Mouse (Mus musculus): Measurements from ENCODE around the gene Htra3.
A peak's percentile ranks its signal among the peaks of the same experiment; 100 is the strongest.

The Htra3 gene

DNA sequence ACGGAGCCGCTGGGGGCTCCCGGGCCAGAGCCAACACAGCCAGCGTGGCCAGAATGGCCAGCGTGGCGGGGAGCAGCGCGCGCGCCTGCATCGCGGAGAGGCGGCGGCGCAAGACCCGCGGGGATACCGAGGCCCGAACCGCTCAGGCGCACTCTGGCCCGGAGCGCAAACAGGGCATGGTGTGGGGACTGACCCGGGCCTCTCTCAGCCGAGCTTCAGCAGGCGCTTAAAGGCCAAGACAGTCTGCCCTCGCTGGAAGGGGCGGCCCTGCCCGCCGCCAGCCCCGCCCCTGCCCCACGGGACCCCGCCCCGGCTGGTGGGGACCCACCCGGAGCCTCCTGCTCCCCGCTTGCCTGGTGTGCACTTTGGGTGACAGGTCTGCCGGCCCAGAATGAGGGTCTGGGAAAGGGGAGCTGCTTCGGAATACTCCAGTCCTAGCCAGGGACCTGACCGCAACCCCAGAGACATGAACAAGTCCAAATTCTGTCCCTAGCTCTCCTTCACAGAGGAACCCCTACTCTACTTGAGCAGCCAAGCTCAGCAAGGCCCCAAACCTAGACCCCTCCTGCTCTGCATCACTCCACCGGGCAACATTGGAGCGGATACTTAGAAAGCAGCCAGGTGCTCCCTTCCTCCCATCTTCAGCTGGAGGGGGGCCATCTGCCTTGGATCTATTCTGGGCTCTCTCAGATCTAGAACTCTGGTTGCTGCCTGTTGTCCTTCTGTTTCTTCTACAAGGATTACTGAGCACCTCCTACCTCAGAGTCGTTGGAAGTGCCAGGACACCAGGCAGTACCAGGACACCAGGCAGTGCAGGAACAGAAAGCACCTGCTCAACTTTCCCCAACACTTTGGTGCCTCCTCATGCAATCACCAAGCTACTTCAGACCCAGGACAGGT is at the start of gene Htra3:
Htra3 (minus strand) TSS at position 527 of the 900 bp plus-strand sequence.
- no peak for DNase-seq (ENCODE audit: inconsistent ontology term)

GRCm38 (mm10) chr5:35728957-35729460 is 49.4 kb upstream of the Htra3 start:
- peak; percentile 31 for DNase-seq (ENCODE audit: inconsistent ontology term)

GRCm38 (mm10) chr5:35728344-35728956 is 48.9 kb upstream of the Htra3 start:
- no peak for DNase-seq (ENCODE audit: inconsistent ontology term)

GRCm38 (mm10) chr5:35727447-35727846 is 47.9 kb upstream of the Htra3 start:
- DNase-seq (ENCODE audit: inconsistent ontology term): no peak

DNA sequence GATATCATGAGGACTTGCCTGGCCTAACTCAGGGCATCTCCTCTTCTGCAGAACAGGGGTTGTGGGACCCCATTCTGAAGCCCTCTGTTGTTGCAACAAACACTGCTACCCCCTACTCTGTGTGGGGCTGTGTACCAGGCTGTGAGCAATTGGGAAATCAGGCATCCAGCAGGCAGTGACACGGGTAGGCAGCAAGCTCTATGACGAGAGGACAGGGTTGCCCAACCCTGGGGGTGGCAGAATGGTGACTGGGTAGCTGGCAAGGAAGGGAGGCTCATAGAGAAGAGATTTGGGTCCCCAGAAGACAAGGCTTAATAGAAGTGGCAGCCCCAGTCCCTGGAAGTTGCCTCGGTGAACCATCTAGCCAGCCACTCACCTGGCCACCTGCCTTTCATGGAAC is 46.3 kb upstream of the Htra3 start:
- DNase-seq (ENCODE audit: inconsistent ontology term): no peak

GRCm38 (mm10) chr5:35723900-35724299 is 44.3 kb upstream of the Htra3 start:
- DNase-seq (ENCODE audit: inconsistent ontology term): no peak

- DNase-seq (ENCODE audit: inconsistent ontology term): no peak
Measured at GRCm38 (mm10) chr5:35722654-35723053, 43.1 kb upstream of the Htra3 start.

- no peak for DNase-seq (ENCODE audit: inconsistent ontology term)
Measured at GRCm38 (mm10) chr5:35721933-35722332, 42.4 kb upstream of the Htra3 start.

DNA sequence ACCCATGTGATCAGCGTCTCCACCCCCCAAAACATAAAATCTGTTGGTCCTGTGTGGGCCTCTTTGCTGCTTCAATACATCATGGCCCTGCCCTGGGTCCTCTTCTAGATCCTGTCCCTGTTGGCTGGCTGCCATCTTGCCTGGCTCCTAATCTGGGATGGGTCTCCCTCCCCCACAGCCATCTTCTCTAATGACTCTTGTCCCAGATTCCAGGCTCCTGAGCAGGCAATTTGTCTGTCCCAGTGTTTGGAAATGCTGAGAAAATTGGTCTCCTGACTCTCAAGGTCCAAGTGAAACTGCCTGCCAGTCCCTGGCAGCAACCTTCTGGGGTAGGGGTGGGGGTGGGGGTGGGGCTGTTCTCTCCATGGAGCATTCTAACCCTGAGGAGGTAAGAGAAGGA is 40.3 kb upstream of the Htra3 start:
- DNase-seq (ENCODE audit: inconsistent ontology term): peak; percentile 56

GRCm38 (mm10) chr5:35719343-35719742 is 39.8 kb upstream of the Htra3 start:
- no peak for DNase-seq (ENCODE audit: inconsistent ontology term)

- no peak for DNase-seq (ENCODE audit: inconsistent ontology term)
Measured at GRCm38 (mm10) chr5:35718817-35719216, 39.2 kb upstream of the Htra3 start.

DNA sequence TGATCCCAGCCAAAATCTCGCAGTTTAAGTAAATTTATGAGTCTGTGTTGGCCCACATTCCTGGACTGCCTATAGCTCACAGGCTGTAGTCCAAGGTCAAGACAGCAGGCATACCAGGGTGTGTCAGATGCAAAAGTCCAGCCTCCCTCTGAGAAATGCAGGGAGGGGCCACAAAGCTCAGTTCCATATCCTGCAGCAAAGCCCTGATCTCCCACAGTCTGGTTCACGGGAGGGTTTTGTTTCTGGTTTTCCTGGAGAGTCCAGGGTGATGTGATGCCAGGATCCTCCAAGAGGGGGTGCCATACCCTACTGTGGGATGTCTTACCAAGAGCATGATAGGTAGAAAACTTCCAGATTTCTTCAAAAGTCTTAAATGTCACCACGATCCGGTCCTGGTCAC is 38.4 kb upstream of the Htra3 start:
- DNase-seq (ENCODE audit: inconsistent ontology term): peak; percentile 42

DNA sequence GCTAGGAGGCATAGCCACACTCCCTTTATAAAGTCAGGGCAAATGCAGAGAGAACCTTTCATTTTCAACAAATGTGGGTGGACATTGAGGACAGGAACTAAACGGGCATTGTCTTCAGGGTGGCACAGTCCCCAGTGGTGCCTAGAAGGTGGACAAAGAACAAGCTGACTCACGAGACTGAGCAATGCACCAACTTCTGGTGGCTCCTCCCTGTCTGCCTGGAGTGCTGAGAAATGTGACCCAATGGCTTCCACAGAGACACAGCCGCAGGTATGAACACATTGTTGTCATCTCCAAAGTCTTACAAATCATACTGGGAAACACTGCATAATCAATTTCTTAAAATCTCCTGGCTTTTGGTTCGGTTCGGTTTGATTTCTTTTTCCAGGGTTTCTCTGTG is 37.9 kb upstream of the Htra3 start:
- no peak for DNase-seq (ENCODE audit: inconsistent ontology term)

DNA sequence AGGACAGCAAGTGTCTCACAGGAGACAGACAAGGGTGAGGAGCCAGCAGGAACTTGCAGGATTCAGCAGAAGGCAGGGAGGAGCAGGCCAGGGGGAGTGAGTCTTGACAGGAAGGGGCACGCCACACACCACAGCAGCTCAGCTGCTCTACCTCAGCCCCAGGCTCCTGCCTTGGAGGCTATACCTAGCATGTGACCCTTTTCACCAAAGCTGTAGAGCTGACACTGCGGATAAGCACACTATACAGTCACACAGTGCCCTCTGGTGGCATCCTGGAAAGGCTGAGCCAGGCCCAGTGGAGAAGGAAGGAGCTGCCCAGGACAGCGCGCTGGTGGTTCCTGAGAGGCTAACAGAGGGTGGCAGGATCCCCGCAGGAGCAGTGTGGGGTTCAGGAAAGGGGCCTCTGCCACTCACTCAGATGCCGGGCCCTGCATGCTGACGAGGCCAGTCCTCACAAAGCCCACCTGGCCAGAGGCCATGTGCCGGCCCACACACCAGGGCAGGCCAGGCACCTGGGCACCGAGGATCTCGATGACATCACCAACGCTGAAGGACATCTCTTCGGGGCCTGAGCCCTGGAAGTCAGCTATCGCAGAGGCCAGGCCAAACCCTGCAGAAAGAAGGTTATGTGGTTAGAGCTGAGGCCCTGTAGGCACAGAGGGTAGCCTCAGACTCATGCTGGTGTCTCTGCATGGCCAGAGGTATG is 34.2 kb upstream of the Htra3 start:
- DNase-seq (ENCODE audit: inconsistent ontology term): peak; percentile 81

GRCm38 (mm10) chr5:35712517-35712916 is 32.9 kb upstream of the Htra3 start:
- DNase-seq (ENCODE audit: inconsistent ontology term): no peak

- no peak for DNase-seq (ENCODE audit: inconsistent ontology term)
Measured at GRCm38 (mm10) chr5:35710931-35711330, 31.3 kb upstream of the Htra3 start.

GRCm38 (mm10) chr5:35710481-35710880 is 30.9 kb upstream of the Htra3 start:
- no peak for DNase-seq (ENCODE audit: inconsistent ontology term)

- DNase-seq (ENCODE audit: inconsistent ontology term): no peak
Measured at GRCm38 (mm10) chr5:35705411-35705810, 25.8 kb upstream of the Htra3 start.

DNA sequence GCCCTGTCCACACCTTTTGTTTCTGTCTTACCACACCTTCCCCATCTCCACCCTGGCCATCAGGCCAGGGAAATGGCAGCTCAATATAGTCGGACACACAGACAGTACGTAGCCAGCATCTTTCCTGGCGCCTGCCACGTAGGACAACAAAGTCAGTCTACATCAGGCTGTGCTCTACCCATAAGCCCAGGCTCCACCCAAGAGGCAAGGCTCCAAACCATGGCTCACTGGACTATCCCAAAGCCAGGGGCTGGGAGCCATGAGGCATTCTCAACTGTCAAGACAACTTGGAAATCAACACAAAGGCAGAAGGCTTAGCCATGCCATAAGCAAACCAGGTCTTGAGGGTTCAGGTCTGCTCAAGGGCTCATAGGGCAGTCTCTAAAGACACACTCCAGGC is 24.2 kb upstream of the Htra3 start:
- DNase-seq (ENCODE audit: inconsistent ontology term): no peak

GRCm38 (mm10) chr5:35703183-35703582 is 23.6 kb upstream of the Htra3 start:
- no peak for DNase-seq (ENCODE audit: inconsistent ontology term)

- DNase-seq (ENCODE audit: inconsistent ontology term): no peak
Measured at GRCm38 (mm10) chr5:35702582-35703140, 23.1 kb upstream of the Htra3 start.

DNA sequence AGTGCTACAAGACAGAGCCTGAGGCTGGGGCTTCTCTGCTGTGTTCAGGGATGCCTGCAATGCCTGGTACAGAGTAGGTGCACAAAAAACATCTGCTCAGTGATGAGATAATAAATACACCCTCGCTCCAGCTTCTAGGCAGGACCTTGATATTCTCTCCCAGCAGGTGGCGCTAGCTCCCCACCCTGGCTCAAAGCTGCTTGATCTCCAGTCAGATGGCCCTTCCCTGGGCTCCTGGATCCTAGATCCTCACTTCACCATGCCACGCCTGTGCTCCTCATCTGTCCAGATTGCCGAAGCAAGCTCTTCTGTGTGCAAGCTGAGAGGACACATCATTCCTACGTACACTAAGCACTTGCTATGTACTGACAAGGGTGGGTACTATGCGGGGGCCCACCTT is 21.5 kb upstream of the Htra3 start:
- peak; percentile 70 for DNase-seq (ENCODE audit: inconsistent ontology term)
